Mouse (Mus musculus): ENCODE data around the gene Sfta2.

DNA sequence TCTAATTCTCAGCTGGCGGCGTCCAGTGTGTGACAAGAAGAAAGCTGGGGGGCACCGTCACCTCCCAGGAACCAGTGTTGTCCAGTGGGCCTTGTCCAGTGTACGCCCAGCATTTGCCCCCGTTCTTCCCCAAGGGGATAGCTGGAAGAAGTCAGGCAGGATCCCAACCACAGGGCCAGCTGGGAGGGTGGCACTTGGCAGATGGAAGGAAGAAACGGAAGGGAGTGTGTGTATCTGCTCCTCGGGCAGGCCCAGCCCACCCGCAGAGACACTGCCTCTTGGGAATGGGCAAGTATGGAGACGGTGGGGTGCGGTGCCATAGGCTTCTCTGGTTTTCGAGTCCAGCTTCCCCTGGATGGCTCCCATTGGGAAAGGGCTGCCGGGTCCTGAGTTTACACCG lies 80.6 kb downstream of the Sfta2 start:
- TF ChIP-seq POLR2A (IDR thresholded peaks at IDR 0.05; ENCODE audit: control insufficient read depth in 1 of 2, insufficient read depth in 1 of 2, low read depth in 1 of 2, low read length in 2 of 2, poor library complexity in 1 of 2) (no peak), EP300 (IDR thresholded peaks at IDR 0.05; ENCODE audit: low read depth in 1 of 2, low read length in 2 of 2) (no peak), TCF12 (IDR thresholded peaks at IDR 0.05; ENCODE audit: low read depth, low read length) (no peak)
